Mouse (Mus musculus): Measurements from ENCODE around the gene Foxn3.

Gene Foxn3

DNA sequence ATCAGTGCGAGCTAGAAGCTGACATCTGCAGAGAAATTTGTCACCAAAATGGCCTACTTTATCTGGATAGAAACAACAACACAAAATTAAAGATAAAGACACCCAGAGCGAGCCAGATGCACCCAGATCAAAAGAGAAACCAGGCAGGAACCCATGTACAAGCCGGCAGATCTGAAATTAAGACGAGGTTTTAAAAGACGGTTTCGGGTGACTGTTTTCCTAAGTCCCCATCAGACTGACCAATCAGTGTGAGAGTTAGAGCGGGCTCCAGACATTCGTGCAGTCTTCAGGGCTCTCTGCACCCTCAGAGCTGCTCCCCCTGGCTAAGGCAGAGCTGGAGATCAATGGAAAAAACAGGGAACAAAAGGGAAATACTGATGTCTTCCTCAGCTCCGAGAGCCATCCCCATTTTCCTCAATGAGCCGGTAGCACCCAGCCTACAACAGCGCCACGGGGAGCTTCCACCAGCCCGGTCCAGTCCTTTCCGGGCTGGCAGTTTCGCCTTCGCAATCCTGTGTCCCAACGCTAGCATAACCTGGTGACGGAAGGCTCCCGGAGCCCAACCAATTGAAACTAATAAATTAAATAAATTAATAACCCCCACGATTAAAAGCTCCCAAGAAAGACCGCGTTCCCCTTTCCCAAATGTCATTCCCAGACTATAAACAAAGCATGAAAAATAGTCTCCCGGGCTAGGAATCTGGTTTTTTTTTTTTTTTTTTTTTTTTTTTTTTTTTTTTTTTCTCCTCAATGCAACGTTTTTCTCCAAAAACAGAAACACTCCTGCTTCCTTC is 1.1 kb downstream of the Foxn3 start:
- DNase-seq (ENCODE audit: low read depth, low spot score): peak; percentile 24

DNA sequence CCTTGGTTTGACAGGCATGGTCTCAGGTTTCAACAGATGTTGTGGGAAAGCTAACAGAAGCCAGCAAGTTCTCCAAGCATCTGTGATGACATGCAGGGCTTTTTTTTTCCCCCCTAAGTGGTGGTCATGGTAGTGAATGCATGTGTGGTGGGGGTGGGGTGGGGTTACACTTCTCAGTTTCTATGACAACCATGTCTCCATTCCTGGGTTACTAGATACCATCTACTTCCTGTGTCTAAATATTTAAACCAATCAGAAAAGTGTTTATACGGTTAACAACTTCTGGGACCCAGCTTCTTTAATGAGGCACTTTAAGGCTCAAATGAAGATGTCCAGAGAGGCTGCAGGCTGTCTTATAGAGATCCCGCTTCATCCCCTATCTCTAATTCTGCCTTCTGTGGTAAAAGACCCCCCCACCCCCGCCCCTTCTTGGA is 2.0 kb downstream of the Foxn3 start:
- DNase-seq (ENCODE audit: low read depth, low spot score): no peak

DNA sequence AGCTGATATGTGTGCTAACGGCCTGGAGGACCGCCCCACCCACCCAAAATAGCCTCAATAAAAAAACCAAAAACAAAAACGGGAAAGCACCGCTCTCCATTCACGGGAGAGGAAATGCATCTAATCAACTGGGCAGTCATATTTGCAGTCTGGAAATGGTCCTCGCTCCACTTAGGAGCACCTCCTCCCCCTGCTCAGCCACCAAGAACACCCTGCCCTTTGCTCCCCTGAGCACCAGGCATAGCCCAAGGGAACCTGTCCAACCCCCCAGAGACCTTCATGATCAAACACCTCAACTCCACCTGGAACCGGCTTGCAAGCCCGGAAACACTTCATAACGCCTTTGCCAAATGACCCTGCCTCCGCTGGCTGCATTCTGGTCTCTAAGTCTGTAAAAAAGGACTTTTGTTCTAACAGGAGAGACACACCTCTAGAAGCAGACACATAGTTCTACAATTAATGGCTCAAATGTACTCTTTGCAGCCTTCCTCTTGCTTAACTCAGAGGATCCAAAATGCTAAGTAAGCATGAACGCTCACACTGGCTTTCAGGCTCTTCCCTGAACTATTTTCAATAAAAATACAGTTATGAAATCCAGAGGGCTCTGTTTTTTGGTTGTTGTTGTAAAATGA is 2.6 kb downstream of the Foxn3 start:
- no peak for DNase-seq (ENCODE audit: low read depth, low spot score)

DNA sequence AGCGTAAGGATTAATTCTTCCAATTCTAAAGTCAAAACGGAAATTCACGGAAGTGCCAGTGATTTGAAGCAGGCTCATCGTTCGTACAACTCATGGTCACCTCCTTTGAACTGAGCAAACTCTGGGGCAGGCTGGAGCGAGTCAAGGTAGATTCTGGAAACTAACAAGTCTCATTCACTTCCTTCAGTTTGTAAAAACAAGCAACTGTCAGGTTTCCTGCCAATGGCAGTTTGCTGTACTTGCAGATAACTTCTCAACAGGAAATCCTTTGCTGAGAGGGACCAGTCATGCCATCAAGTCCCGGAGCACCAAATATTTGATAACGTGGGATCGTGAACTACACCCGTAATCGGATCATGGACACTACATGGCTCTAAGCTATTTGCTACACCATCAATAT is 3.9 kb downstream of the Foxn3 start:
- DNase-seq (ENCODE audit: low read depth, low spot score): no peak

DNA sequence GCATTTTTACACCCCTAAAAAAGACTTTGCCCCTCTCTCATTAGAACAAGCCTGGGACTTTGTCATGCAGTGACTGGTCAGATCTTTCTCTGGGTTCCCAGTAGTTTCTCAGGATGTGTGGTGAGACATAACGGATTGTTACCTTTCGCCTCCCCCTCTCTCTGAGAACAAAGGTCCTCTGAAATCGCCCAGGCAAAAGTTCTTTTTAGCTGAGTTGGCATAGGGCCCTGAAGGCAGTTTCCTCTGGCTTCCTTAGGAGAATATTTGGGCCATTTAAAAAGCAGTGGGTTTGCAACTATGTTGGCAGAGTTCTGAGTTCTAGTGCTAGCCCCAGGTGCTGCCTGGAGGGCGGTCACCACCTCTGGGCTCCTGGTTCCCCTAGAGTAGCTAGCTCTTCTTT is 4.9 kb downstream of the Foxn3 start:
- DNase-seq (ENCODE audit: low read depth, low spot score): no peak

DNA sequence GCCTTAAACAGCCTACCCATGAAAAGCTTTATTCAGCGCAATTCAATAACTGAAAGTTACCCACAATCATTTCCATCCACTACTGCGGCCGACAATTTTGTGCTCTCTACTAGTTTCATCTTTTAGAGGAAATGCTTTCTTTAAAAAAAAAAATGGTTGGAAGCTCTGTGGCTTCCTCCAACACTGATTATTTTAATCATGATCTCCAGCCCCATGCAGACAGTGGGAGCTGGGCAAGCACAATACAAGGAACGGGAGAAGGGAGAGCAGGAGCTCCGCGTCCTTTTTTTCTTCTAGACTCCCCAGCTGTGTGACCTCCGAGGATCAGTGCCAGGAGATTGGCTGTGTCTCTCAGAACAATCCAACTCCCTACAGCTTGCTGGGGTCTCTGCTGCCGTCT is 5.9 kb downstream of the Foxn3 start:
- DNase-seq (ENCODE audit: low read depth, low spot score): no peak

DNA sequence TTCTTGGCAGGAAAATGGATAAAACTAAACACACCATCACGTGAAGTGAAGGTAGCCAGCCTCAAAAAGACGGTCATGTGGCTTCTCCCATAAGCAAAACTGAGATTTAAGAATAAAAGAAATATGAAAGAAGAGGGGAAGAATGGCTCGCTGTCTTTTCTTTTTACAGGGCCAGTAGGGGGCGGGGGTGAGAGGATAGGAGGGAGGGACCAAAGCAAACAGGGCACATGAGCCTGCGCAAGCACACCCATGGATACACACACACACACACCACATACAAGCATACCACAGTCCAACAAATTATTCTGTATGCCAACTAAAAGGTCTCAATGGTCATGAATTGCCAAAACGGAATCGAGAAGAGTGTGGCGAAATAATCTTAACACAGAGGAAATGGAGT is 12.8 kb downstream of the Foxn3 start:
- DNase-seq (ENCODE audit: low read depth, low spot score): no peak

DNA sequence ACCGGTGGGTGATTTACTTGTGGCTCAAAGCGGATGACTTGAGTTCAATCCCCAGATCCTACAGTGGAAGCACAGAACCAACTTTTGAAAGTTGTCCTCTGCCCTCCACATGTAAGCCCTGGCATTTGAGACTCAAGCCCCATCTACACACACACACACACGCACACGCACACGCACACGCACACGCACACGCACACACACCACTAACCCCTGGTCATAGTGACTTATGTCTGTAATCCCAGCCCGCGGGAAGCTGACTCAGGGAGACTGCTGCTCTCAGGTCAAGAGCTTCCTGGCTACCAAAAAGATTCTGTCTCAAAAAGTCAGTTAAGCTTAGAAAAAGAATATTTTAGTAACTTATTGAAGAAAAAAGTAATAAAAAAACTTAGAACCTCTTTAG is 13.6 kb downstream of the Foxn3 start:
- no peak for DNase-seq (ENCODE audit: low read depth, low spot score)

DNA sequence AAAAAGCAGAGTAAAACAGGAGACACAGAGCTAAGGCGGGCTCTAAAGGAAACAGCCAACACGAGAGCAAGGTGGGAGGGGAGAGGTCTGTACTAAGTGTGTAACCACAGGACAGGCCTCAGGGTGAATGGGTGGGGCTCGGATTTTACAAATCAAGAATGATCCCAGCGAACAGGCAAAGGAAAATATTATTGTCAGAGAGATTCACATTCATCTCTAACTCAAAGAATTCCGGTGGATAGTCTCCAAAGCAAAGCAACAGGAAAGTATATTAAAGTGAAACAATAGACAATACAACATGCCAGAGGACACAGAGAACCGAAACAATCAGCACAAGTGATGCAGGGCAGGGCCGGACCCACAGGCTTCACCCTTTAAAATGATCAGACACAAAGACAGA is 15.0 kb downstream of the Foxn3 start:
- no peak for DNase-seq (ENCODE audit: low read depth, low spot score)

DNA sequence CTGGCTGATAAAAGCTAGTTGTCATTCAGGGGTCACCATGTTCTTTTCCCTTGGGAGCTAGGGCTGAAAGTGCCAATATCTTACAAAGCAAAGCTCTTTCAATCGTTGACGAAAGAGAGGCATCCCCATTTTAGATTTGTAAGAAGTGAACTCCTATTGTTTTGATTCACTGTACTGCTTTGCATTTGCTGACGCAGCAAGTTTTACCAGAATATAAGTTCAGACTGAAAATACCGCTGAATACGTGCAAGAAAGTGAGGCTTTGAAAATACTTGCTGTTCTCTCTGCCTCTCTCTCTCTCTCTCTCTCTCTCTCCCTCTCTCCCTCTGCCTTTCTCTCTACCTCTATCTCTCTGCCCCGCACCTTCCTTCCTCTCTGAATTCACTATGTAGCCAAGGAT is 16.1 kb downstream of the Foxn3 start:
- DNase-seq (ENCODE audit: low read depth, low spot score): no peak

DNA sequence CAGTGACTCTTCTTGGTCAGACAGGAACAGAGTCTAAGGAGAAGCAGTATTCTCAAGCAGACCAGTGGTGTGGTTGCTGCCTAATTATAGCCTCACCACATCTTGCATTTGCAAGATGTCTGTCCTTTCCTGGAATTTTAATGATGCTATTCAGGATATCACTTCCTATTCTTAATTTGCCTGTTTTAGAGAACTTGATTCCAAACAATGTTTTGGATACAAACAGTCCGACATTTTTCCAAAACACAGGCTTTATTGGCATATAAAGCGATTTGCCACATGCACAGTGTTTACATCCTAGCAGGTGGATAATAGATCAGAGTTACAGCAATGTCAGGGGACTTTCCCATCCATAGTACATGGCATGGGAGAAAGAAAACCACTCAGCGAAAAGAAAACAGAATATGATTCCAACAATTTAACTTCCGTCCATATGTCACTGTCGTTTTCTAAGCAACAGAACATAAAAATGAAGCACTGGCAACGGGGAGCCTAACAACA is 18.1 kb downstream of the Foxn3 start:
- no peak for DNase-seq (ENCODE audit: low read depth, low spot score)

DNA sequence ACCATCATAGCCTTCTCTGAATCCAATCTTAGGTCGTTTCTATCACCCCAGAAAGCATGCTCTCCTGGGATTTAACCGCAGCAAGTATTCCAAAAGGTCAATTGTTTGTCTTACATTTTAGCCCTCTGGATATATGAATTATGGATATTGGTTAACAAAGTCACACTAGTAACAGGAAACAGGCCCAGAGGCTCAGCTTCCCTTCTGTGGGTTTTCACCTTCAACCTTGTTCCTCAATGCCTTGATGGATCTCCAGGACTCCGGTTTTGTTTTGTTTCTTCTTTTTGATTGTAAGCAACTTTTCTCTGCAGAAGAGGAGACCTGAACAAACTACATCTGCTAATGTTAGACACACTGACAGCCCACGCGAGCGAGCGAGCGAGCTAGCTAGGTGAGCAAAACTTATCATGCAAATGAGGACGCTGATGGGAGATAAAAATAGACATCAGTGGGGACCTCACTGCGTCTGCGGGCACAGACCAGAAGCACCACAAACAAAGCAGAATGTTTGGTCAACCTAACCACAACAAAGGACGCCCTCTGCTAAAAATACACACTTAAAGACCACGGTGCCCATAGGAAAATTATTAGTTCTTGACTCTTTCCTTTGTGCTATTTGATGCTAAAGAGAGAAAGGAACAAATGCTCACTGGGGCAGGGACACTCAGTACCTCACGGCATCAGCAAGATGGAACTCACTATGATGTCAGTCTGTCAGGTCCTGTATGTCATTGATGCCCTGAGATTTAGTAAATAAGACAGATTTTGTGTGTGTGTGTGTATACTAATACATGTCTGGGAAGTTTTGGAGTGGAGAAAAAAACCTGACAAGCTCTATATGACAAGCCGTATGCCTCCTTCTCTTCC is 18.9 kb downstream of the Foxn3 start:
- no peak for DNase-seq (ENCODE audit: low read depth, low spot score)

DNA sequence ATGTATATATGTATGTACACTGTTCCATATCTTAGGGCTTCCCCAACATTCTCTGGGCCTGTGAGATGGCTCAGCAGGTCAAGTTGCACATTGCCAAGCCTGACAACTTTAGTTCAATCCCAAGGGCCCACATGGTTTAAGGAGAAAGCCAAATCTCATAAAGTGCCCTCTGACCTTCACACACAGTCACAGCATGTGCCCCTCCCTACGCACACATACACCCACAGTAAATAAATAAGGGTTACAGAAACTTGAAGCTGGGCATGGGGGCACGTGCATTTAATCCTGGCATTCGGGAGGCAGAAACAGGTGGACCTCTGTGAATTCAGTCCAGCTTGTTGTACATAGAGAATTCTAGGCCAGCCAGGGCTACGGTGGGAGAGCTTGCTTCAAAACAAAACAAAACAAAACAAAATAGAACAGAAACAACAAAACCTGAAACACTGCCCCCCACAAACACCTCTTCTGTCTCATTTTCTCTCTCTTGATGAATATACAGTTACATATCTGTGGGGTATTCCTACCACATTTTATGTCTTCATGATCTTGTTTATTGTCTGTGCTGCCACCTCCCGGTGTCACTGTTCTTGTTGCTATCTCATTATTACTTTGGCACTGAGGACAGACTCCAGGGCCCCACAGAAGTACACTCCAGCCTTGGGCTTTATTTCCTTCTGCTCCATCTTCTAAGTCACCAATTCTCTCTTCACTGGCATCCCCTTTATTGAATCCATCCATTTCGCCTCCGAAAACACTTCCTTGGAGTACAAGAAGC is 19.8 kb downstream of the Foxn3 start:
- no peak for DNase-seq (ENCODE audit: low read depth, low spot score)

DNA sequence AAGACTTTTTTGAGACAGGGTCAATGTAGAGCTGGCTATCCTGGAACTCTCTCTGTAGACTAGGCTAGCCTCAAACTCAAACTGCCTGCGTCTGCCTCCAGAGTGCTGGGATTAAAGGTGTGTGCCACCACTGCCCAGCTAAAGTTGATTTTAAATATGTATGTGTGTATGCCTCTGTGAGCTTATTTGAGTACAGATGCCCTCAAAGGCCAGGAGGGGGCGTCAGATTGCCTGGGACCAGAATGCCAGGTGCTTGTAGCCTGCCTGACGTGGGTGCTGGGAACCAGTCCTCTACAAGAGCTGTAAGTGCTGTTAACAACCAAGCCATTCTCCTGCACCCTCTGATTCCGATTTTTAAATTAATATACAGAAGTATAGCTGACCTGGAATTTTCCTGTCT is 23.2 kb downstream of the Foxn3 start:
- DNase-seq (ENCODE audit: low read depth, low spot score): no peak

DNA sequence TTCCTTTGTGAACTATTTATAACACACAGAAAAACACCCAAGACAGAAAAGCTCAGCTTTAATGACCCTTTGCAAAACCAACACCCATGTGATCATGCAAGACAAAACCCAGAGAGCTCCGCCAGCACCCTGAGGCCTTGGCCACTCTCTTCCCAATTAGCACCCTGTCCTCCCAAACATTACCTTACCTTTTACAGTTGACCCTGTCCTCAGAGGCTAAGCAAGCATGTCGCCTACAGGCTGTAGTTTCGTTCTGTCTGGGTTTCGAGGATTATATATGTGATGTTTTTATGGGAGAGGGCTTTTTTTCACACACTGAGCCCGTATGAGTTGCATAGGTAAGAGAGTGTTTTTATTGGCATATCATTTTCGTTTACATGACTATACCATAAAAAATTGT is 26.1 kb downstream of the Foxn3 start:
- no peak for DNase-seq (ENCODE audit: low read depth, low spot score)

DNA sequence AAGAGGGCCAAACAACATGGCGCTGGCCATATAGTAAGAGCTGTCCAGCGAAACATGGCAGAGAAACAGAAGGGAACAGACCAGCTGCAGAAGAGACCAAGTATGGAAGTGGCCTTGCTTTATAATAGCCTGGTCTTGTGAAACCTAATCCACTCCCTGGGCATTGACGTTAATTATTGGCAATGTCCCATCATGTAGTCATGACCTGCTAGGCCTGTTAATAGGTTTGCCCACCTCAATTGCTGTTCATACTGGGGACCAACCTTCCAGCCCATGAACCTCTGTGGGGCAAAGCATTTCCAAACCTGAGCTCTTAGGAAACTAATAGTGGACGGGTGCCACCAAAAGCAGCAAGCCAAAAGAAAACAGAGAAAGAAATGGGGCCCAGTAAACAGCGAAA is 27.0 kb downstream of the Foxn3 start:
- no peak for DNase-seq (ENCODE audit: low read depth, low spot score)

DNA sequence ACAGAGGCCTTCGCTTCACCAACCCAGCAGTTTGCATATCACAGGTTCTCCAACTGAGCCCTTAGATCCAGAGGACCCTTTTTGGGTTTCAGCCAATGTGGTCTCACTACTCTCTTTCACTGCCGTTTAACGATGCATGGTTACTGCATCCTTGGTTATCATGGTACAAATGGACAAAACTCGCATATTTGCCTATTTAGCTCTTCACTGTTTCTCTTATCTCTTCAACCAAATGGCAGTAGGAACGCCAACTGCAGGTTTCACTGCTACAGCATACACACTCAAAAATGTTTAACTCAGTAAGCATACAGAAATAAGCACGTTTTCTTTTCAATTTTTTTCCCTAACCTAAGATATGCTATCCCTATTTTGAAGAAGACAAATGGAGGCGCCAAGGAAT is 31.0 kb downstream of the Foxn3 start:
- no peak for DNase-seq (ENCODE audit: low read depth, low spot score)

DNA sequence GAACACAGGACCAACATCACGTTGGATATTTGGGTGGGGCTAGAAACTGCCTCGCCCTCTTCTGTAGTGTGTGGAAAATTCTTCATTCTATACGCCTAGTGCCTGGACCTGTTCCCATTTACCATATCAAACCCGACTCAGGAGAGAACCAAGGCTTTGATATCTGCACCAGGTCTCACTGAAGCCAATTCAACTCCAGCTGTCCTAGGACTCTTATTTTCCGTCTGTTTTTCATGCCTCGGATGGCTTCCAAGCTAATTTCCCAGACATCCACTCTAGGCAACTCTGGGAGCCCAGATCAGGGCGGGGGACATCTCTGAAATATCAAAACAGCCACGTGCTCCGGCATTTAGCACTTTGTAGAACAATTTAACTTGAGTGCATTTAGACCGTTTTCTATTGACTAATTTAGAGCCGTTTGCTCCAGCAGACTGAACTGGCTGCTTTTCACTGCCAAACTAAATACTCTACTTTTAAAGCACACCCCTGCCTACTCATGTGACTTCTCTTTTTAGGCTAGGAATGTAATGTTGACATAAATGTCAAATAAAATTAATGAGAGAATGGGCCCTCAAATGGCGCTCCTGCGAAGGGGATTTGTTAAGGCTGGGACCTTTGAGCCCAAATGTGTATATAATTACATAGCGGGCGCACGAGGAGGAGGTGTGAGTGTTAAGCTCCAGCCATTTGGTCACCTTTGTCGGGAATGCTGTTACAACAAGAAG is 33.5 kb downstream of the Foxn3 start:
- DNase-seq (ENCODE audit: low read depth, low spot score): no peak

DNA sequence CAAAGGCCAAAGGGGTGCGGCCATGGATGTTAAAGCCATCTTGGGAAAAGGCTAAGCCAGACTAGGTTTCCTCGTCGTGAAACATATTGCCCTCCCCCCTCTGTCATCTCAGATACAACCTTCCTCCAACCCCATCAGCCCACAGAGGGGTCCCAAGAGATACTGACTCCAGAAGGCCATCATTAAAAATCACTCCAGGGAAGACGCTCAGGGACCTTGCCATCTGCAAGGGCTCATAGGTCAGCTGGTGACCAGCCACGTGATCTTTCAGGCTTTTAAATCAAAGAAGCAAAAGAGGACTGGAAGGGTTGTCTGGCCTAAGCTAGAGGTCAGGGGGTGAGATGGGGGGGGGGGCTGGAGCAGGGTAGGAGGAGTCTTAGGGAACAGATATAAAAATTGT is 34.4 kb downstream of the Foxn3 start:
- no peak for DNase-seq (ENCODE audit: low read depth, low spot score)

DNA sequence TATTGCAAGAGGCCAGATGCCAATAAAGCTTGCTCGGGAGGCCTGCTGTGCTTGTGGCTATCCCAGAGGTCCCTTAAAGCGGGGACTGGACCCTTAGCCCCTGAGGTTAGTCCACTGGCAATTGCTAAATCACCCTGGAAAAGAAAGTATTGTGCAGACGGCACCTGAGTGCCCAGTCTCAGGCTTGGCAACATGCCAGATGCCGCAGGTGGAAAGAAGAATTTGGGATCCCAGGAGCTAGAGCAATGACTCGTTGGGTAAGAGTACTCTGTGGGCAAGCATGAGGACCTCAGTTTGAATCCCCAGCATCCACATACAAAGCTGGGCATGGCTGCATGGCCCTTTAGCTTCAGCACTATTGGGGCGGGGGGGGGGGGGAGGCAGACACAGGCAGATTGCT is 35.9 kb downstream of the Foxn3 start:
- no peak for DNase-seq (ENCODE audit: low read depth, low spot score)

DNA sequence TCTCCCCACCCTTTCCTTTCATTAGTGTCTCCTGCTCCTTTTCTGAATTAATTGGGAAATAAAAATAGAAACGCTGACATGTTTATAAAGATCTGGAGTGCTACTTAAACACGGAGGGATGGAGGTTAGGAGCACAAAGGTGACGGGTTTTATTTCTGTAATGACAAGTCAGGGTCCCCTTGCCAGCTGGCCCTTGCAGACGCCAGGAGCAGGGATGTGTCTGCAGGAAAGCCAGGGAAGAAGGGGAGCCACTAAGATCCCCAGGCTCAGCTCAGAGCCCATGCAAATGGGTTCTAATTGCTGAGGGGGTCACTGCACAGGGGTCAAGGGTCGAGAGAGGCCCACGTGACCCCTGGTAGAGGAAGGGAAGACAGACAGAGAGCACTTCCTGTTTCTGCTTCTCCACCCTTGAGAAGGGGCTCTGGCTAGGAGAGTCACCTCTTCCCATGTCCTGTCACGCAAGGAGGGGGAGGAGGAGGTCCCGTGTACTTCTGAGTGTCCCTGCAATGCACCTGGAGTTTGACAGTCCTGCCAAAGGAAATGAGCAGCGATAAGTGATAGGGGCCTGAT is 36.7 kb downstream of the Foxn3 start:
- no peak for DNase-seq (ENCODE audit: low read depth, low spot score)

All from retina, postnatal 7 days (tissue).